Mouse (Mus musculus) ES-CJ7 (cell line): Measurements from ENCODE around the gene Jak3.

Source experiments
- DNase-seq: peaks from one replicate; pipeline ENCODE4 v3.0.0; 2011; ENCODE audit warnings: low read depth, low spot score

The Jak3 gene

GRCm38 (mm10) chr8:71719928-71720457 is 43.9 kb downstream of the Jak3 start:
- peak; percentile 85 for DNase-seq

GRCm38 (mm10) chr8:71723047-71723551 is 47.0 kb downstream of the Jak3 start:
- no peak for DNase-seq

GRCm38 (mm10) chr8:71724389-71724788 is 48.3 kb downstream of the Jak3 start:
- no peak for DNase-seq

- peak; percentile 90 for DNase-seq
Observed at GRCm38 (mm10) chr8:71725122-71725924, 49.2 kb downstream of the Jak3 start, which contains the start of gene Fcho1. Gene Fcho1, minus strand, starts transcription at chr8:71725716.

- DNase-seq = peak; percentile 66
Observed at GRCm38 (mm10) chr8:71728240-71728785, 52.2 kb downstream of the Jak3 start.

- DNase-seq = peak; percentile 75
Observed at GRCm38 (mm10) chr8:71728826-71729620, 52.9 kb downstream of the Jak3 start.

GRCm38 (mm10) chr8:71731652-71732230 is 55.6 kb downstream of the Jak3 start:
- peak; percentile 75 for DNase-seq

- DNase-seq = peak; percentile 28
Observed at GRCm38 (mm10) chr8:71738316-71738715, 62.2 kb downstream of the Jak3 start.
